Mouse (Mus musculus) intestine, embryonic 14.5 days (tissue): ENCODE results near the gene Atg4d. TPM values are rescaled to one million over a fixed set of nuclear protein-coding genes. Genes with fewer than 3 reads are reported as not detected.

Source experiments
- ATAC-seq: fragments of 200-750 bp; cut with Nextera tagmentation; replicated peaks from 2 replicates; pipeline ENCODE4 v1.8.0; 2017; ENCODE audit warnings: low read depth, moderate number of reproducible peaks, moderate TSS enrichment, moderate library complexity; ENCODE audit not compliant: low FRiP score, low TSS enrichment
- DNase-seq: peaks from one replicate; pipeline ENCODE4 v3.0.0-alpha.2; 2018; ENCODE audit warnings: low spot score
- H3K27ac ChIP-seq: fragments of 300-500 bp; sonication (generic); 2 replicates; pipeline ENCODE4 v1.5.1; 2014; ENCODE audit warnings: low read depth, mild to moderate bottlenecking, control low read depth
- H3K27me3 ChIP-seq: fragments of 300-500 bp; sonication (generic); replicated peaks from 2 replicates; pipeline ENCODE4 v1.6.1; 2014; ENCODE audit warnings: low read length, control low read depth; ENCODE audit not compliant: control insufficient read depth, insufficient read depth
- H3K36me3 ChIP-seq: fragments of 300-500 bp; sonication (generic); 2 replicates; pipeline ENCODE4 v1.6.1; 2014; ENCODE audit warnings: low read length, control low read depth; ENCODE audit not compliant: control insufficient read depth, insufficient read depth
- H3K4me1 ChIP-seq: fragments of 300-500 bp; sonication (generic); replicated peaks from 2 replicates; pipeline ENCODE4 v1.6.1; 2014; ENCODE audit warnings: low read length, control low read depth, mixed read lengths; ENCODE audit not compliant: control insufficient read depth, insufficient read depth
- H3K4me2 ChIP-seq: fragments of 300-500 bp; sonication (generic); 2 replicates; pipeline ENCODE4 v1.6.1; 2014; ENCODE audit warnings: low read length
- H3K4me3 ChIP-seq: fragments of 300-500 bp; sonication (generic); 2 replicates; pipeline ENCODE4 v1.5.1; 2014; ENCODE audit warnings: low read depth, low read length, control low read depth, mixed read lengths
- H3K9ac ChIP-seq: fragments of 300-500 bp; sonication (generic); 2 replicates; pipeline ENCODE4 v1.6.1; 2014; ENCODE audit warnings: mild to moderate bottlenecking, low read length
- H3K9me3 ChIP-seq: fragments of 300-500 bp; sonication (generic); 2 replicates; pipeline ENCODE4 v1.6.1; 2016; ENCODE audit warnings: low read length, control low read depth; ENCODE audit not compliant: control insufficient read depth
- WGBS: fragments of 180-500 bp; shearing (Covaris S2); extraction: QIAGEN DNeasy Blood & Tissue Kit; methylation state at CpG from one replicate; pipeline ENCODE4 v1.1.7; 2014; 5-methylcytosine and 5-hydroxymethylcytosine counted together
- polyA plus RNA-seq: library from polyadenylated mRNA; unstranded; fragments of >200 nt; fragmentation: Nextera tagmentation; extraction: Ambion mirVana; gene quantifications from 2 replicates; pipeline ENCODE4 v1.2.1, GENCODE M21; 2014

Atg4d gene
- polyA plus RNA-seq, 1 experiment from 2014 or later, result 45.4 TPM

DNA sequence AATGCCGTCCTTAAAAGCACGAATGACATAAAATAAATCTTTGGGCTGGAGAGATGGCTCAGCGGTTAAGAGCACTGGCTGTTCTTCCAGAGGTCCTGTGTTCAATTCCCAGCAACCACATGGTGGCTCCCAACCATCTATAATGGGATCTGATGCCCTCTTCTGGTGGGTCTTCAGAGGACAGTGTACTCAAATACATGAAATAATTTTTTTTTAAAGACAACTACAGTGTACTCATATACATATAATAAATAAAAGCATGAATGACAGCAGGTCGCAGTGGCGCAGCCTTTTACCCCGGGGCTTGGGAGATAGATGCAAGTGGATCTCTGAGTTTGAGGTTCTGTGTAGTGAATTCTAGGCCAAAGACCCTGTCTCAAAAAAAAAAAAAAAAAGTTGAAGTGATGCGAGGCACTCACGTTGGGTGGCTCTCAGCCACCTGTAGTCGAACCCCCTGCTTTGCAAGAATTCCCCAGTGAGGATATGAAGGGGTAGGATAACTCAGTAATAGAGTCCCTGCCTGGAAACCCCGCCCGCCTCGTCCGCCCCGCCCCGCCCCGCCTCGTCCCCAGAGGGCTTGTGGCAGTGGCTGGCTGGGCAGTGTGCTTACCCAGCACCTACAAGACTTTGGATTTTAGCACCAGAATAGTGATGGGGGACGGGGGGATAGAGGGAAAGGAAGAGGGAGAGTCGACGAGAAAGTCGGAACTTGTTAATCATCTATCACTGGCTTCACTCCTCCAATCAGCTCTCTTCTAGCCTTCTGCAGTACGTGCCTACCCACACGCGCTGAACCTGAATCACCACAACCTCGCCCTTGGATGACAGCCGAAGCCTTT lies 40.3 kb upstream of the Atg4d start:
- Histone ChIP-seq H3K9ac (peak overlapping the region; percentile 35; the same call in 1 of the 2 replicates), H3K4me3 (peak overlapping the region; percentile 26), H3K9me3 (no peaks in the 10 kb centered on the region; the same call in 1 of the 2 replicates), H3K36me3 (peaks cover 8% of the 10 kb centered on the region), H3K4me2 (peak overlapping the region; percentile 51), H3K27me3 (no peaks in the 10 kb centered on the region), H3K27ac (peak overlapping the region; percentile 71), H3K4me1 (peaks cover 10% of the 10 kb centered on the region; the same call in 1 of the 2 replicates)
- ATAC-seq (peak; percentile 64), DNase-seq (peak; percentile 88)
- WGBS, result 20% methylated on average over 26 of the region's 26 CpGs

DNA sequence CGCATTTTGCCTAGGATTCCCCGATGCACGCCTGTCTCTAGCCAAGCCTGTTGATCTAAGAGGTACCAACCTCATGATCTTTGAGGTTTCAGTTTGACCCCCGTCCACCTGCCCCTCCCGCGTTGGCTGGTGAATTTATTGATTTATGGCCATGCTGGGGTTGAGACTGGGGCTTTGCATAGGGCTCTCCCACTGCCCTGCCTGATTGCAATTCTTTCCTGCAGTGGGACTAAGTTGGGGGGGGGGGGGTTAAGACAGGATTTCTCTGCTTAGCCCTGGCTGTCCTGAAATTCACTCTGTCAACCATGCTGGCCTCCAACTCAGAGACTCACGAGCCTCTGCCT lies 39.7 kb upstream of the Atg4d start:
- DNase-seq (no peak), ATAC-seq (peak; percentile 53)
- Histone ChIP-seq H3K4me1 (peaks cover 10% of the 10 kb centered on the region; the same call in 1 of the 2 replicates), H3K36me3 (peaks cover 14% of the 10 kb centered on the region), H3K4me2 (peak overlapping the region; percentile 51), H3K4me3 (peak overlapping the region; percentile 26), H3K9me3 (no peaks in the 10 kb centered on the region; the same call in 1 of the 2 replicates), H3K27ac (peak overlapping the region; percentile 71), H3K9ac (peak overlapping the region; percentile 35; the same call in 1 of the 2 replicates), H3K27me3 (no peaks in the 10 kb centered on the region)
- WGBS, result 8% methylated on average over 7 of the region's 7 CpGs

DNA sequence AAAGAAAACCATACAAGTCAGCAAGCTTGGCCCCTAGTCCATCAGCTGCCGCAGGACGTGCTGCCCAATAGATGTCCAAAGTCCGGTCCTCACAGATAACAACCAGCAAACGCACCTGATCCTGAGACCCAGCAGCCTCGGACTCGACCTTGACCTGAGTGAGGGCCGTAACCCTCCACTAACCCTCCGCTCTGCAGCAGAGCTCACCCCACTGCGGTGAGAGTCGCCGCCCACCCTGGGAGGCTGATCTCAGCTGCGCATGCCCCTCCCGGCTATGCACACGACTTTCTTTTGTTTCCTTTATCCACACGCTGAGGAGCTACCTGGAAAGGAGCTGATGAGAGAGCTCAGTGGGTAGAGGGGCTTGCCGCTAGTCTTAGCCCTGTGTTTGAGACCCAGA lies 37.8 kb upstream of the Atg4d start:
- DNase-seq (peak; percentile 76), ATAC-seq (peak; percentile 25; the same call in 1 of the 2 replicates)
- H3K4me3 ChIP-seq, result peak overlapping the region; percentile 20
- no peaks in the 10 kb centered on the region; the same call in 1 of the 2 replicates for H3K9me3 ChIP-seq
- no peaks in the 10 kb centered on the region for H3K27me3 ChIP-seq
- peak overlapping the region; percentile 58 for H3K4me2 ChIP-seq
- H3K9ac ChIP-seq, result peak overlapping the region; percentile 40
- H3K4me1 ChIP-seq, result peaks cover 10% of the 10 kb centered on the region
- WGBS, result 9% methylated on average over 16 of the region's 16 CpGs
- peaks cover 33% of the 10 kb centered on the region for H3K36me3 ChIP-seq
- peak overlapping the region; percentile 59 for H3K27ac ChIP-seq

DNA sequence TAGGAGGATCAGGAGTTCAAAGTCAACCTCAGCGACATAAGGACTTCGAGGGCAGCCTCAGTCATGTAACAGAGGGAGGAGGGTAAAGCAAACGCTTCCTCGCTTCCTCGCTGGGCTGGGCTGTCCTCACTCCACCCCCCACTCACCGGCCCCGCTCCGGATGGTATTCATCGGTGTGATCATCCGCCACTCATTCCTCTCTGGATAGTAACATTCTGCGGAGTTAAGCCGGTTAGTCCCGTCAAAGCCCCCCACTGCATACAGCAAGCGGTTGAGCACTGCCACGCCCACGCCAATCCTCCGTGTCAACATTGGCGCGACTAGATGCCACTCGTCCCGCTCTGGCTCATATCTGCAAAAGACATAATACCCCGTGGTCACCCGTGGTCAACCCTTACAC lies 33.5 kb upstream of the Atg4d start:
- DNase-seq (no peak), ATAC-seq (no peak)
- no peaks in the 10 kb centered on the region for H3K27me3 ChIP-seq
- 52% methylated on average over 23 of the region's 23 CpGs for WGBS
- no peaks in the 10 kb centered on the region for H3K9me3 ChIP-seq
- H3K4me3 ChIP-seq, result no peak overlapping the region
- H3K9ac ChIP-seq, result no peak overlapping the region
- no peak overlapping the region for H3K4me2 ChIP-seq
- H3K27ac ChIP-seq, result no peak overlapping the region
- H3K4me1 ChIP-seq, result peaks cover 10% of the 10 kb centered on the region
- H3K36me3 ChIP-seq, result peaks cover 68% of the 10 kb centered on the region

DNA sequence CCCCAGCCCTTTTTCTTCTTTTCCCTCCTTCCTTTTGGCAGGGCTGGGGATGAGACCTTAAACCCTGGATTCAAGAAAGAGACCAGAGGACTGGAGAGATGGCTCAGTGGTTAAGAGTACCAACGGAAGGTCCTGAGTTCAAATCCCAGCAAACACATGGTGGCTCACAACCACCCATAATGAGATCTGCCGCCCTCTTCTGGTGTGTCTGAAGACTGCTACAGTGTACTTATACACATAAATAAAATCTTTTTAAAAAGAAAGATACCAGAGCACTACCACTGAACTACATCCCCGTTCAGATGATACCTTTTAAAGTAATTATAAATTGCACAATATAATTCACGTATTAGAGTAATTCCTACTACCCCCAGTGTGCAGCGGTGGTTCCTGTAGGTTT lies 32.2 kb upstream of the Atg4d start:
- Histone ChIP-seq H3K27ac (no peak overlapping the region), H3K9ac (no peak overlapping the region), H3K27me3 (no peaks in the 10 kb centered on the region), H3K9me3 (no peaks in the 10 kb centered on the region), H3K4me1 (peaks cover 15% of the 10 kb centered on the region), H3K4me2 (no peak overlapping the region), H3K4me3 (no peak overlapping the region), H3K36me3 (peaks cover 70% of the 10 kb centered on the region)
- whole genome bisulfite sequencing, result 89% methylated on average over 5 of the region's 5 CpGs
- ATAC-seq (no peak), DNase-seq (no peak)

DNA sequence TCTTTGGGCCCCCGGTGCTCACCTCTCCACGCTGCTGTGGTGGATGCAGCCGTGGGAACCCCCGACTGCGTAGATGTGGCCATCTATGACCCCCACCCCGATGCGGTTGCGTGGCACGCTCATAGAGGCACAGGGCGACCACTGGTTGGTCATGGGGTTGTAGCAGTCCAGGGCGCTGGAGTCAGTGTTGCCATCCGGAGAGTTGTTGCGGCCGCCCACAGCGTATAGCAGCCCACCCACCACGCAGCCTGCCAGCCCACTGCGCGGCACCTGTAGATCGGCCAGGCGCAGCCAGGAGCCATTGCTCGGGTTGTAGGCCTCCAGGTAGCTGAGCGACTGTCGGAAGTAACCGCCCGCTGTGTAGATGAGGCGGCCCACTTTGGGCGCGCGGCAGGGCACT lies 31.7 kb upstream of the Atg4d start:
- H3K36me3 ChIP-seq, result peaks cover 70% of the 10 kb centered on the region
- no peak overlapping the region for H3K4me3 ChIP-seq
- DNase-seq, result no peak
- ATAC-seq, result no peak
- WGBS, result 92% methylated on average over 29 of the region's 29 CpGs
- H3K4me1 ChIP-seq, result peaks cover 14% of the 10 kb centered on the region
- H3K4me2 ChIP-seq, result no peak overlapping the region
- no peaks in the 10 kb centered on the region for H3K27me3 ChIP-seq
- no peak overlapping the region for H3K9ac ChIP-seq
- H3K27ac ChIP-seq, result no peak overlapping the region
- no peaks in the 10 kb centered on the region for H3K9me3 ChIP-seq

DNA sequence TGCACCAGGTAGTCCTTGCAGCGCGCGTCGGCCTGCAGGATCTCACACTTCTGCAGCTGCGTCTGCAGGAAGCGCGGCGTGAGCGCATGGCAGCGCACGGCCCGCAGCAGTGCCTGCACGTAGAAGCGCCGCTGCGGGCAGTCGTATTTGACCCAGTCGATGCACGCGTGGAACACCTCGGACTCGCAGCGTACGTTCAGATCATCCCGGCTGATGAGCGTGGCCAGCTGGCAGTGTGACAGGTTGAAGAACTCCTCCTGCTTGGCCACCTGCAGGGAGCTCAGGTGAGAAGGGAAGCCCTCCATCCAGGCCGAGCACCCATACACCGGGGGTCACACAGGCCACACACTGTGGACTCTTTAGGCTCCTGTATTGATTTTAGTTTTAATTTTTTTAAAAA lies 31.3 kb upstream of the Atg4d start:
- Histone ChIP-seq H3K9ac (no peak overlapping the region), H3K27ac (no peak overlapping the region), H3K9me3 (no peaks in the 10 kb centered on the region), H3K36me3 (peaks cover 70% of the 10 kb centered on the region), H3K4me3 (no peak overlapping the region), H3K27me3 (no peaks in the 10 kb centered on the region), H3K4me1 (peaks cover 14% of the 10 kb centered on the region), H3K4me2 (no peak overlapping the region)
- WGBS, result 81% methylated on average over 28 of the region's 28 CpGs
- DNase-seq, result no peak
- ATAC-seq, result no peak

DNA sequence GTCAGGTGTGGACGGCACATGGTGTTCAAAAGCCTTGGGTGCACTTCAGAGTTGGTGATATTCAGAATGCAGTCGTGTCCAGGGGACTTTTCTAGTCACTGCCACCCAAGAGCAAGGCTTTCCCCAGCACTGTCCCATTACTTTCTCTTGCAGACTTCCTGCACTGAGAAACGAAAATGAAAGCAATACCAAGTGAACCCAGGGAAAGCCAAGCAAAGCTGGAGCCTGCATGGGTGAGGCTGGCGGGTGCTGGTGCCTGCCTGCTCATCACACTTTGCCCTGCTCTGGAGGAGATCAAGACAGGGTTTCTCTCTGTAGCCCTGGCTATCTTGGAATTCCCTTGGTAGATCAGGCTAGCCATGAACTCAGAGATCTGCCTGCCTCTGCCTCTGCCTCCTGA lies 29.8 kb upstream of the Atg4d start:
- no peak overlapping the region for H3K9ac ChIP-seq
- H3K4me2 ChIP-seq, result no peak overlapping the region
- DNase-seq, result no peak
- peaks cover 56% of the 10 kb centered on the region for H3K36me3 ChIP-seq
- peaks cover 19% of the 10 kb centered on the region for H3K4me1 ChIP-seq
- H3K27me3 ChIP-seq, result no peaks in the 10 kb centered on the region
- H3K4me3 ChIP-seq, result no peak overlapping the region
- 85% methylated on average over 4 of the region's 4 CpGs for WGBS
- no peaks in the 10 kb centered on the region for H3K9me3 ChIP-seq
- no peak for ATAC-seq
- no peak overlapping the region for H3K27ac ChIP-seq

DNA sequence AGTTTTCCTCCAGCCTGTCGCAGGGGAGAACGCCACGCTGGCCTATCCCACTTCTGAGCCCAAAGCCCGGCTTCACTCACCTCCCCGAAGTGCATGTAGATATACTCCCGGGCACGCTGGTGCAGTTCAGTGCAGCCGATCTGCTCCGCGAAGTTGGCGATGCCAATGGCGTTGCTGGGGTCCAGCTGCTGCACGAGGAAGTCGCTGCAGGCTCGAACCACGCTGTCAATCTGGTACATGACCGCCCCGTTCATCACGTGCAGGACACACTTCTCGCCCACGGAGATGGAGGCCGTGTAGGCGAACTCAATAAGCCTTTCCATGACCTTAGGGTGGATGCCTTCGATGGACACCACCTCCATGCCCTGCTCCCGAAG lies 28.1 kb upstream of the Atg4d start:
- 81% methylated on average over 25 of the region's 25 CpGs for WGBS
- Histone ChIP-seq H3K4me1 (peaks cover 19% of the 10 kb centered on the region), H3K9ac (peak overlapping the region; percentile 95), H3K4me3 (peak overlapping the region; percentile 92), H3K9me3 (no peaks in the 10 kb centered on the region), H3K36me3 (peaks cover 40% of the 10 kb centered on the region), H3K27ac (no peak overlapping the region), H3K27me3 (no peaks in the 10 kb centered on the region), H3K4me2 (peak overlapping the region; percentile 92)
- ATAC-seq (no peak), DNase-seq (no peak)
